Mouse (Mus musculus) lung, embryonic 15.5 days (tissue): ENCODE data around the gene Olfr568. TPM values are rescaled to one million over a fixed set of nuclear protein-coding genes. Genes with fewer than 3 reads are reported as not detected.

Experiments
- polyA plus RNA-seq: library from polyadenylated mRNA; unstranded; fragments of >200 nt; fragmentation: Nextera tagmentation; extraction: Ambion mirVana; gene quantifications from 2 replicates; pipeline ENCODE4 v1.2.1, GENCODE M21; 2015

Olfr568 gene
- polyA plus RNA-seq, 1 experiment from 2014 or later, result not detected

Other genes with a start within 250 kb of the Olfr568 start
- not detected in 2 replicates for gene Olfr554, start 238.7 kb upstream of the Olfr568 start, polyA plus RNA-seq
- gene Olfr555, start 218.3 kb upstream of the Olfr568 start, polyA plus RNA-seq, result not detected in 2 replicates
- gene Olfr556, start 212.2 kb upstream of the Olfr568 start, polyA plus RNA-seq, result not detected in 2 replicates
- 13.2 and 14.0 TPM in 2 replicates for gene Trim68, start 189.8 kb upstream of the Olfr568 start, polyA plus RNA-seq
- gene Olfr557, start 181.2 kb upstream of the Olfr568 start, polyA plus RNA-seq, result not detected in 2 replicates
- gene Olfr558, start 174.9 kb upstream of the Olfr568 start, polyA plus RNA-seq, result 0.28 and 0.49 TPM in 2 replicates
- not detected in 2 replicates for gene Olfr33, start 158.1 kb upstream of the Olfr568 start, polyA plus RNA-seq
- not detected in 2 replicates for gene Olfr559, start 149.6 kb upstream of the Olfr568 start, polyA plus RNA-seq
- 0.09 TPM in 1 of 2 replicates, not detected in the other for gene Olfr560, start 117.8 kb upstream of the Olfr568 start, polyA plus RNA-seq
- 0.21 and 0.36 TPM in 2 replicates for gene Olfr78, start 117.7 kb upstream of the Olfr568 start, polyA plus RNA-seq
- not detected in 2 replicates for gene Olfr561, start 105.9 kb upstream of the Olfr568 start, polyA plus RNA-seq
- not detected in 2 replicates for gene Olfr564, start 73.6 kb upstream of the Olfr568 start, polyA plus RNA-seq
- gene Olfr566, start 18.4 kb upstream of the Olfr568 start, polyA plus RNA-seq, result not detected in 2 replicates
- not detected in 2 replicates for gene Olfr569, start 13.8 kb downstream of the Olfr568 start, polyA plus RNA-seq
- gene Olfr570, start 17.5 kb downstream of the Olfr568 start, polyA plus RNA-seq, result not detected in 2 replicates
- not detected in 2 replicates for gene Olfr571, start 40.4 kb downstream of the Olfr568 start, polyA plus RNA-seq
- not detected in 2 replicates for gene Olfr572, start 47.3 kb downstream of the Olfr568 start, polyA plus RNA-seq
- not detected in 2 replicates for gene Olfr573-ps1, start 65.5 kb downstream of the Olfr568 start, polyA plus RNA-seq
- gene Olfr574, start 71.3 kb downstream of the Olfr568 start, polyA plus RNA-seq, result not detected in 2 replicates
- gene Olfr575, start 81.7 kb downstream of the Olfr568 start, polyA plus RNA-seq, result not detected in 2 replicates
- not detected in 2 replicates for gene Olfr576, start 85.5 kb downstream of the Olfr568 start, polyA plus RNA-seq
- gene Olfr577, start 98.8 kb downstream of the Olfr568 start, polyA plus RNA-seq, result not detected in 2 replicates
- not detected in 2 replicates for gene Olfr578, start 112.2 kb downstream of the Olfr568 start, polyA plus RNA-seq
- not detected in 2 replicates for gene Olfr582, start 160.9 kb downstream of the Olfr568 start, polyA plus RNA-seq
- gene Olfr583, start 174.2 kb downstream of the Olfr568 start, polyA plus RNA-seq, result not detected in 2 replicates
- not detected in 2 replicates for gene Olfr584, start 204.8 kb downstream of the Olfr568 start, polyA plus RNA-seq
- not detected in 2 replicates for gene Olfr585, start 220.6 kb downstream of the Olfr568 start, polyA plus RNA-seq
- gene Olfr586, start 248.5 kb downstream of the Olfr568 start, polyA plus RNA-seq, result not detected in 2 replicates